In the genomic region with DNA sequence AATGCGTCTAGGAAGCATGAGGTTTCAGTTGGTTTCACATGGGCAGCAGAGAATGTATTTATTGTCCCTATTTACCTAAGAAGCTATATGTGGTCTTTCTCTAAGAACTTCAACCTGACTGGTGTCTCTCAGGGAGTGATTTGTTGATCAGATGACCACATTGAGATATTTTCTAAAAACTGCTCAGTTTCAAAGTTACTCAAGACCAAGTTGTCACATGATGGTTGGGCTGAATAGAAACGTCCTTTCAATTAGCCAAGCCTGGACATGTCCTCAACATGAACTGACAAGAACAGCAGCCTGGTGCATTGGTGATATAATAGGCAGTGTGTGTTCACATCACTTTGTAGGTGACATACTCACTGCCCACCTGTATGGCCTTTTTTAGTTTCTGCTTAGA, we compare ENCODE assay signal across 13 mouse cellular contexts. TPM values are rescaled to one million over a fixed set of nuclear protein-coding genes. Genes with fewer than 3 reads are reported as not detected.
"Had no signal": no experiment of that assay in that cellular context is flagged by ENCODE, and none has a peak within 500 bp of the region (broad histone marks: within the 10 kb centered on the region; RNA-seq: fewer than 3 reads in every experiment).

No protein-coding gene starts in this region.

RNA-seq across cellular contexts. Expression of a gene that starts 18.2 kb away (rescaled TPM):
- total RNA-seq: neutrophil, adult 5-6 weeks had no signal
- polyA plus RNA-seq: neural tube, embryonic 13.5 days; neural tube, embryonic 14.5 days; neural tube, embryonic 15.5 days; small intestine, adult 2 months; spleen, adult 2 months; stomach, embryonic 14.5 days; stomach, embryonic 15.5 days; stomach, embryonic 16.5 days; stomach, postnatal 0 days; testis, adult 2 months; thymus, adult 2 months; urinary bladder, adult 2 months had no signal
